Mouse (Mus musculus) liver, embryonic 14.5 days (tissue): ENCODE results near the gene Rnf152.

Source experiments
- CTCF ChIP-seq: IDR thresholded peaks from 2 replicates; pipeline ENCODE4 v1.5.1; 2016; ENCODE audit warnings: antibody characterized with exemption, low read depth, control low read depth
- EP300 ChIP-seq: IDR thresholded peaks from 2 replicates; pipeline ENCODE4 v1.6.1; 2016; ENCODE audit warnings: antibody characterized with exemption, low read depth

DNA sequence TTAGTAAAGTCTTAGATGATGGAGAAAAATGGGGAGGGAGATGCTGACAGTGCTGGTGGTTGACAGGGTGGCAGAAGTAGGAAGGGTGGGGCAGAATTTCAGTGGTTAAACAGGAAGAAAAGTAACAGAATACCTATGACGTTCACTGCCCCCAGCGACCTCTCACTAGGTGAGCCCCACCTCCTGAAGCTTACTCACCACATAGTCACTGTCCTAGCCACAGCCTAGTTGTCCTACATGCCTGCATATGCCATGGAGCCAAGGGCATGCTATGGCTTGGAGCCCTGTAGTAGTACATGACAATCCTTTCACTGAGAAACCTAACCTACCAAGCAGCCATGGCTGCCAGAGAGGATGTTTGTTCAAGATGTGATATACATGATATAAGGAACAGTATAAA, 64.7 kb downstream of the Rnf152 start:
- no peak for TF ChIP-seq CTCF
- TF ChIP-seq EP300: no peak
